Mouse (Mus musculus): ENCODE results near the gene Ccdc162. TPM values are rescaled to one million over a fixed set of nuclear protein-coding genes. Genes with fewer than 3 reads are reported as not detected.
A peak's percentile ranks its signal among the peaks of the same experiment; 100 is the strongest.

Gene Ccdc162
- polyA plus RNA-seq, 1 experiment from 2014 or later: 0.85 TPM

- 86% methylated on average over 4 of the region's 4 CpGs for WGBS
- H3K9ac ChIP-seq: no peak overlapping the region
- no peak overlapping the region for H3K4me3 ChIP-seq
- ATAC-seq (ENCODE audit: low read depth): no peak
- peaks cover 8% of the 10 kb centered on the region for H3K36me3 ChIP-seq
- no peak overlapping the region for H3K4me2 ChIP-seq
- peaks cover 8% of the 10 kb centered on the region; the same call in 1 of the 2 replicates for H3K4me1 ChIP-seq (replicated peaks)
- H3K9me3 ChIP-seq: no peaks in the 10 kb centered on the region
- no peaks in the 10 kb centered on the region for H3K27me3 ChIP-seq
- H3K27ac ChIP-seq (replicated peaks): no peak overlapping the region
These were observed 173.0 kb downstream of the Ccdc162 start for GRCm38 (mm10) chr10:41543439-41543838.

GRCm38 (mm10) chr10:41542057-41542456 is 174.4 kb downstream of the Ccdc162 start:
- no peak for ATAC-seq (ENCODE audit: low read depth)
- Histone ChIP-seq H3K9ac (no peak overlapping the region), H3K4me2 (no peak overlapping the region), H3K4me3 (no peak overlapping the region), H3K27me3 (no peaks in the 10 kb centered on the region), H3K27ac (replicated peaks) (no peak overlapping the region), H3K4me1 (replicated peaks) (peaks cover 8% of the 10 kb centered on the region; the same call in 1 of the 2 replicates), H3K36me3 (peaks cover 17% of the 10 kb centered on the region), H3K9me3 (no peaks in the 10 kb centered on the region)
- WGBS: 97% methylated on average over 6 of the region's 6 CpGs

- H3K27ac ChIP-seq (replicated peaks): no peak overlapping the region
- H3K36me3 ChIP-seq: peaks cover 41% of the 10 kb centered on the region
- 94% methylated on average over 4 of the region's 4 CpGs for WGBS
- no peak for ATAC-seq (ENCODE audit: low read depth)
- H3K27me3 ChIP-seq: no peaks in the 10 kb centered on the region
- H3K9me3 ChIP-seq: no peaks in the 10 kb centered on the region
- no peak overlapping the region for H3K9ac ChIP-seq
- H3K4me1 ChIP-seq (replicated peaks): 0 out of 2 replicates have a peak, but pooled peaks cover 1% of the 10 kb centered on the region
- no peak overlapping the region for H3K4me3 ChIP-seq
- no peak overlapping the region for H3K4me2 ChIP-seq
These were observed 177.4 kb downstream of the Ccdc162 start for GRCm38 (mm10) chr10:41538986-41539385.

- ATAC-seq (ENCODE audit: low read depth): no peak
- Histone ChIP-seq H3K4me1 (replicated peaks) (no peaks in the 10 kb centered on the region), H3K9me3 (no peaks in the 10 kb centered on the region), H3K9ac (no peak overlapping the region), H3K36me3 (peaks cover 51% of the 10 kb centered on the region), H3K4me2 (no peak overlapping the region), H3K27me3 (no peaks in the 10 kb centered on the region), H3K4me3 (no peak overlapping the region), H3K27ac (replicated peaks) (no peak overlapping the region)
- WGBS: 92% methylated on average over 3 of the region's 3 CpGs
These were observed 178.5 kb downstream of the Ccdc162 start for GRCm38 (mm10) chr10:41537983-41538330.

- Histone ChIP-seq H3K27ac (replicated peaks) (no peak overlapping the region), H3K27me3 (no peaks in the 10 kb centered on the region), H3K36me3 (peaks cover 57% of the 10 kb centered on the region), H3K4me2 (no peak overlapping the region), H3K4me1 (replicated peaks) (no peaks in the 10 kb centered on the region), H3K9me3 (no peaks in the 10 kb centered on the region), H3K4me3 (no peak overlapping the region), H3K9ac (no peak overlapping the region)
- ATAC-seq (ENCODE audit: low read depth): no peak
- WGBS: 93% methylated on average over 4 of the region's 4 CpGs
These were observed 179.0 kb downstream of the Ccdc162 start for GRCm38 (mm10) chr10:41537226-41537982.

GRCm38 (mm10) chr10:41536714-41537113 is 179.7 kb downstream of the Ccdc162 start:
- Histone ChIP-seq H3K4me3 (no peak overlapping the region), H3K36me3 (peaks cover 58% of the 10 kb centered on the region), H3K4me1 (replicated peaks) (no peaks in the 10 kb centered on the region), H3K27me3 (no peaks in the 10 kb centered on the region), H3K4me2 (no peak overlapping the region), H3K9ac (no peak overlapping the region), H3K9me3 (no peaks in the 10 kb centered on the region), H3K27ac (replicated peaks) (no peak overlapping the region)
- 97% methylated on average over 1 of the region's 1 CpGs for WGBS
- no peak for ATAC-seq (ENCODE audit: low read depth)

- no peak for ATAC-seq (ENCODE audit: low read depth)
- Histone ChIP-seq H3K36me3 (peaks cover 64% of the 10 kb centered on the region), H3K4me3 (no peak overlapping the region), H3K4me2 (no peak overlapping the region), H3K9me3 (no peaks in the 10 kb centered on the region), H3K9ac (no peak overlapping the region), H3K27ac (replicated peaks) (no peak overlapping the region), H3K4me1 (replicated peaks) (no peaks in the 10 kb centered on the region), H3K27me3 (no peaks in the 10 kb centered on the region)
- 84% methylated on average over 2 of the region's 2 CpGs for WGBS
These were observed 180.4 kb downstream of the Ccdc162 start for GRCm38 (mm10) chr10:41535991-41536390.

- H3K36me3 ChIP-seq: peaks cover 70% of the 10 kb centered on the region
- no peaks in the 10 kb centered on the region for H3K27me3 ChIP-seq
- no peak overlapping the region for H3K9ac ChIP-seq
- H3K4me2 ChIP-seq: no peak overlapping the region
- 91% methylated on average over 5 of the region's 5 CpGs for WGBS
- H3K9me3 ChIP-seq: no peaks in the 10 kb centered on the region
- no peaks in the 10 kb centered on the region for H3K4me1 ChIP-seq (replicated peaks)
- ATAC-seq (ENCODE audit: low read depth): no peak
- H3K27ac ChIP-seq (replicated peaks): no peak overlapping the region
- no peak overlapping the region for H3K4me3 ChIP-seq
These were observed 186.5 kb downstream of the Ccdc162 start for GRCm38 (mm10) chr10:41529972-41530371.

GRCm38 (mm10) chr10:41525696-41526095 is 190.7 kb downstream of the Ccdc162 start:
- H3K4me3 ChIP-seq: no peak overlapping the region
- no peaks in the 10 kb centered on the region for H3K27me3 ChIP-seq
- H3K27ac ChIP-seq (replicated peaks): no peak overlapping the region
- H3K9ac ChIP-seq: no peak overlapping the region
- H3K4me2 ChIP-seq: no peak overlapping the region
- no peaks in the 10 kb centered on the region for H3K9me3 ChIP-seq
- peaks cover 30% of the 10 kb centered on the region for H3K4me1 ChIP-seq (replicated peaks)
- 85% methylated on average over 1 of the region's 1 CpGs for WGBS
- H3K36me3 ChIP-seq: peaks cover 48% of the 10 kb centered on the region
- ATAC-seq (ENCODE audit: low read depth): no peak

GRCm38 (mm10) chr10:41523386-41523785 is 193.0 kb downstream of the Ccdc162 start:
- no peaks in the 10 kb centered on the region for H3K9me3 ChIP-seq
- H3K9ac ChIP-seq: no peak overlapping the region
- no peaks in the 10 kb centered on the region for H3K27me3 ChIP-seq
- H3K4me2 ChIP-seq: no peak overlapping the region
- peaks cover 28% of the 10 kb centered on the region for H3K36me3 ChIP-seq
- peaks cover 32% of the 10 kb centered on the region for H3K4me1 ChIP-seq (replicated peaks)
- H3K27ac ChIP-seq (replicated peaks): no peak overlapping the region
- 78% methylated on average over 3 of the region's 3 CpGs for WGBS
- H3K4me3 ChIP-seq: no peak overlapping the region
- no peak for ATAC-seq (ENCODE audit: low read depth)

GRCm38 (mm10) chr10:41520410-41520673 is 196.1 kb downstream of the Ccdc162 start:
- no peaks in the 10 kb centered on the region for H3K27me3 ChIP-seq
- H3K27ac ChIP-seq (replicated peaks): no peak overlapping the region
- peak overlapping the region; percentile 85 for H3K9ac ChIP-seq
- H3K9me3 ChIP-seq: no peaks in the 10 kb centered on the region
- peak overlapping the region; percentile 62 for H3K4me2 ChIP-seq
- H3K4me1 ChIP-seq (replicated peaks): peaks cover 32% of the 10 kb centered on the region
- ATAC-seq (ENCODE audit: low read depth): no peak
- peaks cover 12% of the 10 kb centered on the region for H3K36me3 ChIP-seq
- 6% methylated on average over 5 of the region's 5 CpGs for WGBS
- H3K4me3 ChIP-seq: peak overlapping the region; percentile 79

- Histone ChIP-seq H3K27ac (replicated peaks) (peak overlapping the region; percentile 97), H3K4me1 (replicated peaks) (peaks cover 32% of the 10 kb centered on the region), H3K36me3 (peaks cover 10% of the 10 kb centered on the region), H3K4me3 (peak overlapping the region; percentile 79), H3K9ac (peak overlapping the region; percentile 85), H3K4me2 (peak overlapping the region; percentile 62), H3K27me3 (no peaks in the 10 kb centered on the region), H3K9me3 (no peaks in the 10 kb centered on the region)
- WGBS: under 1% methylated on average over 65 of the region's 65 CpGs
- ATAC-seq (ENCODE audit: low read depth): peak; percentile 73; the same call in 1 of the 2 replicates
These were observed 196.6 kb downstream of the Ccdc162 start for GRCm38 (mm10) chr10:41519640-41520409.

Measured in neural tube, embryonic 13.5 days (tissue).